Mouse (Mus musculus): Measurements from ENCODE around the gene Elavl4. TPM values are rescaled to one million over a fixed set of nuclear protein-coding genes. Genes with fewer than 3 reads are reported as not detected.
A peak's percentile ranks its signal among the peaks of the same experiment; 100 is the strongest.

Elavl4 gene
- polyA plus RNA-seq, 1 experiment from 2014 or later = 357 TPM

DNA sequence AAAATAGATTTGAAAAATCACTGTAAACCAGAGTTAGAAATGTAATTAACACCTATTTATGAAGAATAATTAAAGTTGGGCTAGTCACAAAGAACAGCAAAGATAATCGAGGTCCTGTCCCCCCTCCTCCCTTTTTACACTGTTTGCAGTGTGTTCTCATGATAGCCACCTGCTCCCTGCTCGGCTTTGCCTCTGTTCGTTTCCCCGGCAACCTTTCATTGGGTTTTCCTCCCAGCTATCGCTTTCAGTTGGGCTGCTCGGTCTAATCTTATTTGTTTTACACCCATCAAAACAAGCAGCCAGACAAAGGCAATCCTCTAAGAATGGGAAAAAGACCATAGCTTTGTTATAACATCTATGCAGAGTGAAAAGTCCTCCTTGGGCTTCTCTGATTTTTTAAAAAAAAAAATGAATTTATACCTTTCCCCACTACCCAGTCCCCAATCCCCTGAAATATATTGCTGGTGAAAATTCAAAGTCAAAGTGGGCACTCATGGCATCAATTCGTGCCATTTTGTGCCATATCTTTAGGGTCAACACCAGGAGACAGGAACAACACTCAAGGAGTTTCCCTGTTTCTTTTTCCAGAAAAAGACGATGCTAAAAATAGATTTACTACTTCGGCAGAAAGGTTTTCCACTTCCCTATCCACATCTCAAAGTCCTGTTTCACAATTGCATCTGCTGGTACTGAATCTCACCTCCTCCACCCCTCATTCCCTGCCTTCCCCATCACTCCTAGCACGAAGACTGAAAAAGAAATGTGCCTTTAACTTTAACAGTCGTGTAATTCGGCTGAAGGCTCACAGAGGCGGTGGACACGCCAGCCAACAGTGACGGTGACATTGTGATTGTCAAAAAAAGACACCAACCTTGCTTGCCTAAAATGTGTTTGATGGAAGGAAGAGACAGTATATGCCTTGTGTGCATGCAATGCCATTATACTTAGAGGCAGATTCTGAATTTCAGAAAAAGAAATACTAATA is 66.1 kb downstream of the Elavl4 start:
- Histone ChIP-seq H3K9ac (peak overlapping the region; percentile 92), H3K4me3 (replicated peaks; ENCODE audit: low read length) (peak overlapping the region; percentile 56), H3K27ac (peak overlapping the region; percentile 97), H3K27me3 (ENCODE audit: control insufficient read depth, insufficient read depth, low read length) (no peaks in the 10 kb centered on the region), H3K4me2 (replicated peaks) (peak overlapping the region; percentile 60), H3K36me3 (replicated peaks; ENCODE audit: control insufficient read depth, insufficient read depth) (no peaks in the 10 kb centered on the region), H3K4me1 (replicated peaks; ENCODE audit: control insufficient read depth, insufficient read depth, low read length) (peaks cover 27% of the 10 kb centered on the region), H3K9me3 (ENCODE audit: control insufficient read depth, low read length) (no peaks in the 10 kb centered on the region)
- ATAC-seq (ENCODE audit: low FRiP score) = peak; percentile 60; the same call in 1 of the 2 replicates
- WGBS = 7% methylated on average over 15 of the region's 15 CpGs
- peak; percentile 76 for DNase-seq (ENCODE audit: low spot score)

DNA sequence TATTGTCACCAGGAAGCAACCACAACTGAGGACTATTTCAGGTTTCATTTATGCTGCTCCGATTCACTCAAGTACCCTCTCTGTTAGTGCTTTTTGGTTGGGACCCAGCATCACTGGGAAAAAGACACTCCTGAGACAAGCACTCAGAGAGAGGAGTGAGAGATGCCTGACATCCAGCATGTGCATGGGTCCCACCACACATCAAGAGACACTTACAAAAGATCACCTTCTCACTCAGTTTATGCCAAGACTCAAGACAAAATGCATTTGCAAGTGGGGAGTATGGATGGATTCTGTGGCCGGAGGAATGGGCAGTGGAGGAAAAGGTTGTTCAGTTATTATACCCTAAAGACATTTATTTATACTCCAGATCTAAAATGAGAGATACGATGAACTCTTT is 67.3 kb downstream of the Elavl4 start:
- peak overlapping the region; percentile 97 for H3K27ac ChIP-seq
- peaks cover 33% of the 10 kb centered on the region for H3K4me1 ChIP-seq (replicated peaks; ENCODE audit: control insufficient read depth, insufficient read depth, low read length)
- no peaks in the 10 kb centered on the region for H3K27me3 ChIP-seq (ENCODE audit: control insufficient read depth, insufficient read depth, low read length)
- H3K4me2 ChIP-seq (replicated peaks) = peak overlapping the region; percentile 60
- peak overlapping the region; percentile 56 for H3K4me3 ChIP-seq (replicated peaks; ENCODE audit: low read length)
- DNase-seq (ENCODE audit: low spot score) (peak; percentile 47), ATAC-seq (ENCODE audit: low FRiP score) (no peak)
- H3K36me3 ChIP-seq (replicated peaks; ENCODE audit: control insufficient read depth, insufficient read depth) = no peaks in the 10 kb centered on the region
- H3K9me3 ChIP-seq (ENCODE audit: control insufficient read depth, low read length) = no peaks in the 10 kb centered on the region
- H3K9ac ChIP-seq = peak overlapping the region; percentile 92
- 22% methylated on average over 3 of the region's 3 CpGs for WGBS

DNA sequence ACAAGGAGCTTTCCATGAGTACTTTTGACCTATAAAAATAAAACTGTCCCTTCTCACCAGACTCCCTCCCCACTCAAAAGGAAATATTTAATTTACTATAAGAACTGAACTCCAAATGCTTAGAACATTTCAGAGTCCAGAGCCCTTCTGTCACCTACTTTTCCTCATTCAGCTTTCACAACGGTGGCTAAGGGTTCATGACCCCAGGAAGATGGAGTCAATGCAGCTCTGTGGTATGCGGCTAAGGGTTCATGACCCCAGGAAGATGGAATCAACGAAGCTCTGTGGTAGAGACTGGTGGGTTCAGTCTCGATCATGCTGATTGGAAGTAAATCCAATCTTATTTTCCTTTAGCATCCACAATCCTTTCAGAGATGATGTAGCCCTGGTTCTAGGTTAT is 81.7 kb downstream of the Elavl4 start:
- Histone ChIP-seq H3K4me3 (replicated peaks; ENCODE audit: low read length) (no peak overlapping the region), H3K4me2 (replicated peaks) (no peak overlapping the region), H3K27ac (no peak overlapping the region), H3K36me3 (replicated peaks; ENCODE audit: control insufficient read depth, insufficient read depth) (peaks cover 17% of the 10 kb centered on the region), H3K4me1 (replicated peaks; ENCODE audit: control insufficient read depth, insufficient read depth, low read length) (no peaks in the 10 kb centered on the region), H3K27me3 (ENCODE audit: control insufficient read depth, insufficient read depth, low read length) (no peaks in the 10 kb centered on the region), H3K9ac (no peak overlapping the region), H3K9me3 (ENCODE audit: control insufficient read depth, low read length) (no peaks in the 10 kb centered on the region)
- 17% methylated on average over 4 of the region's 4 CpGs for WGBS
- DNase-seq (ENCODE audit: low spot score) = no peak
- ATAC-seq (ENCODE audit: low FRiP score) = no peak

DNA sequence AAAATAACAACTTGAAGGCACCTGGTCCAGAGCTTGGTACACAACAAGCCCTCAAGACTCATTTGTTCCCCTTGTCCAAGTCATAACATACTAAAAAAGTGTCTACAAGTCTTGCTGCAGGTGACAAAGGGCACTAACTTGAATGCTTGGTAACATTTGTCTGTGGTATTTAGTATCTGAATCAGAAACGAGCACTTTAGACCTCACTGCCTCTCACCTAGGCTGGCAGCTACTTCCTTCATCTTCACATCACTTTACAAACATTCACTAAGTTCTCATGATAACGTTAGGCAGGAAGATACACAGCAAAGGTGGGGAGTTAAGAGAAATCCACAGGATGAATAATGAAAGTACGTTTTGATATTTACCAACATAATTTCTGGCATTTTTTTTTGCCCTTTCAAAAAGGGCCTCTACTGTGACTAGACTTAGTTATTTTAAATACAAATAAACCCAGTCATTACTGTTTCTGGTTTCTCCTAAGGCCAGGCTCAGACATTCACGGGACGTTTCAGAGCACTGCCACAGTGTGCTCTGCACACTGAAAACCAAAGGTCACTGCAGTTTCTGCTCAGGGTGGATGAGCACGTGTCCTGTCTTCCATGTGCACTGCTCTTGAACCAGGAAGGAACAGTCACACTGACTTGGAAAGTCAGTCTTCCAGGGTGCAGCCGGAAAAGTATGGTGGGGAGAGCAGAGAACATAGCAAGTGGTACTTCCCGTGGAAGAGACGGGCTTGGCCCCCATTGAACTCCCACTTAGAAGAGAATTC is 84.7 kb downstream of the Elavl4 start:
- no peak overlapping the region for H3K4me2 ChIP-seq (replicated peaks)
- H3K9me3 ChIP-seq (ENCODE audit: control insufficient read depth, low read length) = no peaks in the 10 kb centered on the region
- DNase-seq (ENCODE audit: low spot score) (no peak), ATAC-seq (ENCODE audit: low FRiP score) (0 out of 2 replicates have a peak, but pooled peaks have one; percentile 15)
- H3K27me3 ChIP-seq (ENCODE audit: control insufficient read depth, insufficient read depth, low read length) = no peaks in the 10 kb centered on the region
- H3K9ac ChIP-seq = no peak overlapping the region
- H3K4me3 ChIP-seq (replicated peaks; ENCODE audit: low read length) = no peak overlapping the region
- peaks cover 11% of the 10 kb centered on the region; the same call in 1 of the 2 replicates for H3K4me1 ChIP-seq (replicated peaks; ENCODE audit: control insufficient read depth, insufficient read depth, low read length)
- peaks cover 11% of the 10 kb centered on the region for H3K36me3 ChIP-seq (replicated peaks; ENCODE audit: control insufficient read depth, insufficient read depth)
- H3K27ac ChIP-seq = no peak overlapping the region
- 79% methylated on average over 9 of the region's 9 CpGs for WGBS

DNA sequence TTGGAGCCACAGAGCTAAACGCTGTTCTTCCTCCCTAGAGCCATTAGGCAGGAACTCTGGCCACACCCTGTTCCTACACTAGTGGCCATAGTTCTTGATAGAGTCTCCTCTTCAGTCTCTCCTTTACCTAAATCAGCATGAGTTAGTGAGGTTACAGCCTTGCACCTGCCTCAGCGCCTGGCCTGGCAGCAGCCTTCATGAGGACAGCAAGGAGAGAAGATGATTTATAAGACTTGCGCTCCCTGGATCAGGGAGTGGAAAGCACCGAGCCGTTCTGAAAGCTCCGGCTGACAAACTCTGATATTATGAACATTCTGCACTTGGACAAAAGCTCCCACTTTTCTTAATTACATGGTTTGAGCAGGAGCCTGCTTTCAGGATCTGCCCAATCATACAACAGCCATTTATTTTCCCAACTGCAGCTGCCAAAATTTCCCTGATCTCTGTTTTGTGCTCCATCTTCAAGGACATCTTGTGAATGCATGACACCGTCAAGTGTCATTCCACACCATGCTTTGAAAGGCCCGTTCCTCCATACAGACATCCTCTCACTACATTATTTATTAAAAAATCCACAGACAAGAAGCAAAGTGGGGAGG is 87.3 kb downstream of the Elavl4 start:
- no peak for DNase-seq (ENCODE audit: low spot score)
- Histone ChIP-seq H3K27ac (no peak overlapping the region), H3K27me3 (ENCODE audit: control insufficient read depth, insufficient read depth, low read length) (no peaks in the 10 kb centered on the region), H3K4me1 (replicated peaks; ENCODE audit: control insufficient read depth, insufficient read depth, low read length) (peaks cover 11% of the 10 kb centered on the region; the same call in 1 of the 2 replicates), H3K4me3 (replicated peaks; ENCODE audit: low read length) (no peak overlapping the region), H3K9ac (no peak overlapping the region), H3K9me3 (ENCODE audit: control insufficient read depth, low read length) (no peaks in the 10 kb centered on the region), H3K4me2 (replicated peaks) (no peak overlapping the region), H3K36me3 (replicated peaks; ENCODE audit: control insufficient read depth, insufficient read depth) (peaks cover 11% of the 10 kb centered on the region)
- 57% methylated on average over 8 of the region's 8 CpGs for WGBS
- no peak for ATAC-seq (ENCODE audit: low FRiP score)

DNA sequence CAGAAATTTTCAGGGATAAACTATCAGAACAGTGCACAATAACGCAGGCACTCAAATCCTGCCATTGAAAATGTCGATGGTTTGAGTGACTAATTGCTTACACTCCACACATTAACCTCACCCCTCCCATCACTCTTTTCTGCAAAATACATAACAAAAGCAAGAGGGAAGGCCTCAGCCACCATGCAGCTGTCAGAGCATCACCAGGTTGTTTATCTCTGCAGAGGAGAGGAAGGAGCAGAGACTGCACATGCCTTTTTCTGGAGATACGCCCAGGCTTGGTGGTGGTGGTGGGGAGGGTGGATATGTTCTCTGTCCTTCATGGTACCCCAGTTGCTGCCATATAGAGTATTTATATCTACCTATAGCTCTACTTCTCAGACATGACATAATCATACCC is 94.3 kb downstream of the Elavl4 start:
- DNase-seq (ENCODE audit: low spot score) = no peak
- H3K4me3 ChIP-seq (replicated peaks; ENCODE audit: low read length) = no peak overlapping the region
- no peak overlapping the region for H3K9ac ChIP-seq
- H3K27ac ChIP-seq = no peak overlapping the region
- WGBS = 46% methylated on average over 3 of the region's 3 CpGs
- H3K4me1 ChIP-seq (replicated peaks; ENCODE audit: control insufficient read depth, insufficient read depth, low read length) = peaks cover 10% of the 10 kb centered on the region; the same call in 1 of the 2 replicates
- H3K9me3 ChIP-seq (ENCODE audit: control insufficient read depth, low read length) = no peaks in the 10 kb centered on the region
- peaks cover 13% of the 10 kb centered on the region for H3K36me3 ChIP-seq (replicated peaks; ENCODE audit: control insufficient read depth, insufficient read depth)
- H3K27me3 ChIP-seq (ENCODE audit: control insufficient read depth, insufficient read depth, low read length) = no peaks in the 10 kb centered on the region
- H3K4me2 ChIP-seq (replicated peaks) = no peak overlapping the region
- ATAC-seq (ENCODE audit: low FRiP score) = no peak

DNA sequence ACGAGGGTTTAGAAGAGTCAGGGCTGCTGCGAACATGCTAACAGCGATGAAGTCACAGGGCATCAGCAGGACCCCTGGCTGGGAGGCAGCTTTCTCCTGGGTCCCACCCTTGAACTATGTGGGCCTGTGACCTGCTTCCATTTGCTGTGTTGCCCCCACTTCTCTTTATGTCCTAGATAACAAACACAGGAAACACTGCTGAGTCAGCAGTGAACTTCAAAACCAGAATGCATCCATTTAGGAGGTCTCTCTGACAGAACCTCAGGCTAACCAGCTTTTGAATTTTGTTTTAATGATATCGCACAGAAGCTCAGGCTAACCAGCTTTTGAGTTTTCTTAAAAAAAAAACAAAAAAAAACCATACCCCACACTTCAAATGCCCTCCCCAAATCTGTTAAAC is 96.1 kb downstream of the Elavl4 start:
- Histone ChIP-seq H3K9ac (no peak overlapping the region), H3K4me3 (replicated peaks; ENCODE audit: low read length) (no peak overlapping the region), H3K27ac (no peak overlapping the region), H3K9me3 (ENCODE audit: control insufficient read depth, low read length) (no peaks in the 10 kb centered on the region), H3K4me1 (replicated peaks; ENCODE audit: control insufficient read depth, insufficient read depth, low read length) (peaks cover 10% of the 10 kb centered on the region; the same call in 1 of the 2 replicates), H3K4me2 (replicated peaks) (no peak overlapping the region), H3K27me3 (ENCODE audit: control insufficient read depth, insufficient read depth, low read length) (no peaks in the 10 kb centered on the region), H3K36me3 (replicated peaks; ENCODE audit: control insufficient read depth, insufficient read depth) (peaks cover 20% of the 10 kb centered on the region)
- DNase-seq (ENCODE audit: low spot score) = no peak
- no peak for ATAC-seq (ENCODE audit: low FRiP score)
- WGBS = 81% methylated on average over 4 of the region's 4 CpGs

DNA sequence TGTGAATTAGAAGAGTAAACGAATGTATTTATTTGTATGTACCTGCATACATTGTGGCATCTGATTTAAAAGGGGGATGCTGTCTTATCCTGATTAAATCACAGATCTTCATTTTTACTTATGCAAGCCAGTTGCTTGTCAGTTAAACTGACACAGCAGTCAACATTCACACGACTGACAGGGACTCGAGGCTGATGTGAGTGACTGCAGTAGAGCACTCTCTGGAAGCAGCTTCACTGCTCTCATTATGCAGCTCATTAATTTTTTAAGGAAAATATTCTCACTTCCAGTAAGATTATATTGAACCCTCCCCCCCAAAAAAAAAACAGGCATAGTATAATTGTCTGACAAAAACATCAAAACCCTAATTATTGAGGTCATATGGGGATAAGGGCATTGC is 101.7 kb downstream of the Elavl4 start:
- no peak overlapping the region for H3K4me2 ChIP-seq (replicated peaks)
- H3K27me3 ChIP-seq (ENCODE audit: control insufficient read depth, insufficient read depth, low read length) = no peaks in the 10 kb centered on the region
- no peaks in the 10 kb centered on the region for H3K9me3 ChIP-seq (ENCODE audit: control insufficient read depth, low read length)
- ATAC-seq (ENCODE audit: low FRiP score) (no peak), DNase-seq (ENCODE audit: low spot score) (no peak)
- no peak overlapping the region for H3K9ac ChIP-seq
- H3K36me3 ChIP-seq (replicated peaks; ENCODE audit: control insufficient read depth, insufficient read depth) = peaks cover 73% of the 10 kb centered on the region
- 66% methylated on average over 3 of the region's 3 CpGs for WGBS
- no peak overlapping the region for H3K4me3 ChIP-seq (replicated peaks; ENCODE audit: low read length)
- H3K27ac ChIP-seq = no peak overlapping the region
- no peaks in the 10 kb centered on the region for H3K4me1 ChIP-seq (replicated peaks; ENCODE audit: control insufficient read depth, insufficient read depth, low read length)

DNA sequence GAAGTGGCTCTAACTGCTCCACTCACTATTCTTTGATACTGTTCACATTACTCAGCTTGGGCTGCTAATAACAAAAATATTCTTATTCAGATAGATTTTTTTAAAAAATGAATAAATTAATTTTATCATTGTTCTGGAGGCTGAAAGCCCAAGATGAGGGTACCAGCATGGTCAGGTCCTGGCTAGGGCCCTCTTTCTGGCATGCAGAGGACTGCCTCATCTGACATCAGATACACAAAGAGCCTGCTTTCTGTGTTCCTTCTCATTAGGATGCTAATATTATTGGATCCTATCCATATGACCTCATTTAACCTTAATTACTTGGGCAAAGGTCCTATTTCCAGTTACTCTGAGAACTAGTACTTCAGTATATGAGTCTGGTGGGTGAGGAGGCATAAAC is 108.8 kb downstream of the Elavl4 start:
- no peak overlapping the region for H3K27ac ChIP-seq
- DNase-seq (ENCODE audit: low spot score) (no peak), ATAC-seq (ENCODE audit: low FRiP score) (no peak)

More for the DNA sequence above, 108.8 kb downstream of the Elavl4 start:
- H3K4me2 ChIP-seq (replicated peaks) = no peak overlapping the region
- no peaks in the 10 kb centered on the region for H3K27me3 ChIP-seq (ENCODE audit: control insufficient read depth, insufficient read depth, low read length)
- no peak overlapping the region for H3K4me3 ChIP-seq (replicated peaks; ENCODE audit: low read length)
- H3K9ac ChIP-seq = no peak overlapping the region
- peaks cover 92% of the 10 kb centered on the region for H3K36me3 ChIP-seq (replicated peaks; ENCODE audit: control insufficient read depth, insufficient read depth)
- no peaks in the 10 kb centered on the region for H3K9me3 ChIP-seq (ENCODE audit: control insufficient read depth, low read length)
- no peaks in the 10 kb centered on the region for H3K4me1 ChIP-seq (replicated peaks; ENCODE audit: control insufficient read depth, insufficient read depth, low read length)
